Mouse (Mus musculus) lung, postnatal 0 days (tissue): ENCODE data around the gene Adgrg3. TPM values are rescaled to one million over a fixed set of nuclear protein-coding genes. Genes with fewer than 3 reads are reported as not detected.

Experiments used
- ATAC-seq: fragments of 200-750 bp; cut with Nextera tagmentation; 2 replicates; pipeline ENCODE4 v1.8.0; 2017; ENCODE audit warnings: moderate library complexity
- DNase-seq: peaks from one replicate; pipeline ENCODE4 v3.0.0-alpha.2; 2016; ENCODE audit warnings: low spot score
- H3K27ac ChIP-seq: fragments of 300-500 bp; sonication (generic); 2 replicates; pipeline ENCODE4 v1.5.1; 2014; ENCODE audit warnings: antibody characterized with exemption, mild to moderate bottlenecking, low read length, mixed read lengths
- H3K27me3 ChIP-seq: fragments of 300-500 bp; sonication (generic); replicated peaks from 2 replicates; pipeline ENCODE4 v1.6.1; 2014; ENCODE audit warnings: low read length, mixed read lengths; ENCODE audit not compliant: insufficient read depth
- H3K36me3 ChIP-seq: fragments of 300-500 bp; sonication (generic); 2 replicates; pipeline ENCODE4 v1.6.1; 2014; ENCODE audit warnings: low read length, mixed read lengths; ENCODE audit not compliant: insufficient read depth
- H3K4me1 ChIP-seq: fragments of 300-500 bp; sonication (generic); 2 replicates; pipeline ENCODE4 v1.6.1; 2014; ENCODE audit warnings: antibody characterized with exemption, low read depth, low read length, mixed read lengths; ENCODE audit not compliant: insufficient read depth
- H3K4me2 ChIP-seq: fragments of 300-500 bp; sonication (generic); replicated peaks from 2 replicates; pipeline ENCODE4 v1.6.1; 2014; ENCODE audit warnings: low read depth, mild to moderate bottlenecking, low read length, moderate library complexity, mixed read lengths
- H3K4me3 ChIP-seq: fragments of 300-500 bp; sonication (generic); 2 replicates; pipeline ENCODE4 v1.5.1; 2014; ENCODE audit warnings: low read depth, low read length
- H3K9ac ChIP-seq: fragments of 300-500 bp; sonication (generic); replicated peaks from 2 replicates; pipeline ENCODE4 v1.6.1; 2014; ENCODE audit warnings: low read depth, mild to moderate bottlenecking
- H3K9me3 ChIP-seq: fragments of 300-500 bp; sonication (generic); 2 replicates; pipeline ENCODE4 v1.6.1; 2016; ENCODE audit warnings: low read length, mixed read lengths
- CTCF ChIP-seq: IDR thresholded peaks from 2 replicates; pipeline ENCODE4 v1.5.1; 2016; ENCODE audit warnings: antibody characterized with exemption, mild to moderate bottlenecking
- EP300 ChIP-seq: IDR thresholded peaks from 2 replicates; pipeline ENCODE4 v1.6.1; 2016; ENCODE audit warnings: antibody characterized with exemption, mild to moderate bottlenecking, control low read depth
- WGBS: fragments of 180-500 bp; shearing (Covaris S2); extraction: QIAGEN DNeasy Blood & Tissue Kit; methylation state at CpG from one replicate; pipeline ENCODE4 v1.1.7; 2014; 5-methylcytosine and 5-hydroxymethylcytosine counted together
- polyA plus RNA-seq: library from polyadenylated mRNA; unstranded; fragments of >200 nt; fragmentation: Nextera tagmentation; extraction: Ambion mirVana; gene quantifications from 2 replicates; pipeline ENCODE4 v1.2.1, GENCODE M21; 2015

Adgrg3 gene
- polyA plus RNA-seq, 1 experiment from 2014 or later = 5.3 TPM

- H3K4me1 ChIP-seq = no peaks in the 10 kb centered on the region; the same call in 1 of the 2 replicates
- 61% methylated on average over 4 of the region's 4 CpGs for WGBS
- H3K27me3 ChIP-seq = no peaks in the 10 kb centered on the region
- H3K9me3 ChIP-seq = no peaks in the 10 kb centered on the region
- no peak for TF ChIP-seq CTCF
- TF ChIP-seq EP300 = no peak
- DNase-seq (no peak), ATAC-seq (0 out of 2 replicates have a peak, but pooled peaks have one; percentile 7)
- no peak overlapping the region for H3K4me2 ChIP-seq
- no peak overlapping the region for H3K9ac ChIP-seq
- no peak overlapping the region for H3K4me3 ChIP-seq
- H3K27ac ChIP-seq = no peak overlapping the region
- H3K36me3 ChIP-seq = no peaks in the 10 kb centered on the region
These were observed 1.6 kb upstream of the Adgrg3 start for GRCm38 (mm10) chr8:95015866-95016265.

GRCm38 (mm10) chr8:95016684-95017083 is 808 bp upstream of the Adgrg3 start:
- no peak overlapping the region for H3K4me3 ChIP-seq
- ATAC-seq = no peak
- WGBS = 62% methylated on average over 4 of the region's 4 CpGs

GRCm38 (mm10) chr8:95017969-95018635 is 610 bp downstream of the Adgrg3 start:
- 62% methylated on average over 9 of the region's 9 CpGs for WGBS

More at GRCm38 (mm10) chr8:95016684-95017083, 808 bp upstream of the Adgrg3 start:
- H3K4me1 ChIP-seq = no peaks in the 10 kb centered on the region; the same call in 1 of the 2 replicates
- H3K9ac ChIP-seq = no peak overlapping the region
- H3K4me2 ChIP-seq = no peak overlapping the region
- no peak for DNase-seq
- no peak overlapping the region for H3K27ac ChIP-seq
- H3K36me3 ChIP-seq = no peaks in the 10 kb centered on the region
- no peaks in the 10 kb centered on the region for H3K27me3 ChIP-seq
- H3K9me3 ChIP-seq = no peaks in the 10 kb centered on the region
- no peak for TF ChIP-seq CTCF

GRCm38 (mm10) chr8:95020293-95020777 is 2.8 kb downstream of the Adgrg3 start:
- Histone ChIP-seq H3K4me2 (peak overlapping the region; percentile 38), H3K9me3 (no peaks in the 10 kb centered on the region), H3K9ac (no peak overlapping the region), H3K36me3 (no peaks in the 10 kb centered on the region), H3K27ac (peak overlapping the region; percentile 68; the same call in 1 of the 2 replicates), H3K4me1 (no peaks in the 10 kb centered on the region; the same call in 1 of the 2 replicates), H3K27me3 (no peaks in the 10 kb centered on the region), H3K4me3 (no peak overlapping the region)
- DNase-seq (peak; percentile 54), ATAC-seq (peak; percentile 83)
- TF ChIP-seq EP300 (no peak), CTCF (no peak)
- 16% methylated on average over 12 of the region's 12 CpGs for WGBS

More at GRCm38 (mm10) chr8:95017969-95018635, 610 bp downstream of the Adgrg3 start:
- Histone ChIP-seq H3K27ac (no peak overlapping the region), H3K4me2 (no peak overlapping the region), H3K9me3 (no peaks in the 10 kb centered on the region), H3K27me3 (no peaks in the 10 kb centered on the region), H3K4me1 (no peaks in the 10 kb centered on the region; the same call in 1 of the 2 replicates), H3K9ac (no peak overlapping the region), H3K36me3 (no peaks in the 10 kb centered on the region), H3K4me3 (no peak overlapping the region)
- ATAC-seq (no peak), DNase-seq (no peak)
- TF ChIP-seq CTCF (no peak), EP300 (no peak)

- peak overlapping the region; percentile 38 for H3K4me2 ChIP-seq
- no peaks in the 10 kb centered on the region for H3K27me3 ChIP-seq
- 45% methylated on average over 10 of the region's 10 CpGs for WGBS
- no peaks in the 10 kb centered on the region for H3K9me3 ChIP-seq
- TF ChIP-seq EP300 (no peak), CTCF (no peak)
- H3K36me3 ChIP-seq = no peaks in the 10 kb centered on the region
- peak overlapping the region; percentile 64; the same call in 1 of the 2 replicates for H3K27ac ChIP-seq
- H3K9ac ChIP-seq = no peak overlapping the region
- DNase-seq (no peak), ATAC-seq (no peak)
- no peak overlapping the region for H3K4me3 ChIP-seq
- H3K4me1 ChIP-seq = no peaks in the 10 kb centered on the region; the same call in 1 of the 2 replicates
These were observed 3.3 kb downstream of the Adgrg3 start for GRCm38 (mm10) chr8:95020821-95021220.

GRCm38 (mm10) chr8:95023201-95023600 is 5.7 kb downstream of the Adgrg3 start:
- DNase-seq (no peak), ATAC-seq (no peak)
- Histone ChIP-seq H3K27me3 (no peaks in the 10 kb centered on the region), H3K4me2 (no peak overlapping the region), H3K9ac (no peak overlapping the region), H3K36me3 (no peaks in the 10 kb centered on the region), H3K9me3 (no peaks in the 10 kb centered on the region), H3K27ac (no peak overlapping the region), H3K4me1 (no peaks in the 10 kb centered on the region; the same call in 1 of the 2 replicates), H3K4me3 (no peak overlapping the region)
- TF ChIP-seq CTCF (no peak), EP300 (no peak)
- 14% methylated on average over 8 of the region's 8 CpGs for WGBS
